Mouse (Mus musculus) testis, adult 10 weeks (tissue): ENCODE measurements around the gene Rtca. TPM values are rescaled to one million over a fixed set of nuclear protein-coding genes. Genes with fewer than 3 reads are reported as not detected.

Source experiments
- polyA plus RNA-seq: library from polyadenylated mRNA; stranded (reverse); fragments of 350-450 nt; fragmentation: Illumina TruSeq; extraction: RNeasy Lipid Tissue Mini Kit (QIAGEN cat#74804); gene quantifications from one replicate; pipeline ENCODE4 v1.2.3, GENCODE M21; 2014; ENCODE audit warnings: low read depth, low replicate concordance

Gene Rtca
- 166 TPM for polyA plus RNA-seq

DNA sequence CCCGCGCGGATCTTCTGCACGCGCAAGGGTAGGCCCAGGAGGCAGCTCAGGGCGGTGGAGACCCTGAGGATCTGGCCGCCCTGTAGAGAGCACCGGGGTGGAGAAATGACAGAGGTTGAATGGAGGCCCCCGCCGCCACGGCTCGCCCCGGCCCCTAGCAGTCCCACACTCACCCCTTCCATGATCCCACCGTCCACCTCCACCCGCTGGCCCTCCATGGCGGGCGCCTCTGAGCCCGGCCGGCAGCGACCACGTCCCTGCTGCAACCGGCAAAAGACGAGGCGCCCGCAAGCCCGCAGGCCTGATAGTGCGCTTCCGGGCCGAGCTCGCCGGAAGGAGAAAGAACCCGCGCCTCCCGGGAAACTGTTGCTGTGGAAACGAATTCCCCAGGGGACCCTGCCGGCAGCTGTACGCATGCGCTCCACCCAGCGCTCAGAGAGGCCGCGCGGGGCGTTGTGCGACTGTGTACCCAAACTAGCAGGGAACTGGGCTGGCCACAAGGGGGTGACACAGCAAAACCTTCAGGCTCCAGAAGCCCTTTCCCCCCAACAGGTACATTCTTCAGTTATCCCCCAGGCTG lies at the start of gene Rtca:
Gene Rtca, minus strand, starts transcription at position 437 of the 580 bp plus-strand sequence.

DNA sequence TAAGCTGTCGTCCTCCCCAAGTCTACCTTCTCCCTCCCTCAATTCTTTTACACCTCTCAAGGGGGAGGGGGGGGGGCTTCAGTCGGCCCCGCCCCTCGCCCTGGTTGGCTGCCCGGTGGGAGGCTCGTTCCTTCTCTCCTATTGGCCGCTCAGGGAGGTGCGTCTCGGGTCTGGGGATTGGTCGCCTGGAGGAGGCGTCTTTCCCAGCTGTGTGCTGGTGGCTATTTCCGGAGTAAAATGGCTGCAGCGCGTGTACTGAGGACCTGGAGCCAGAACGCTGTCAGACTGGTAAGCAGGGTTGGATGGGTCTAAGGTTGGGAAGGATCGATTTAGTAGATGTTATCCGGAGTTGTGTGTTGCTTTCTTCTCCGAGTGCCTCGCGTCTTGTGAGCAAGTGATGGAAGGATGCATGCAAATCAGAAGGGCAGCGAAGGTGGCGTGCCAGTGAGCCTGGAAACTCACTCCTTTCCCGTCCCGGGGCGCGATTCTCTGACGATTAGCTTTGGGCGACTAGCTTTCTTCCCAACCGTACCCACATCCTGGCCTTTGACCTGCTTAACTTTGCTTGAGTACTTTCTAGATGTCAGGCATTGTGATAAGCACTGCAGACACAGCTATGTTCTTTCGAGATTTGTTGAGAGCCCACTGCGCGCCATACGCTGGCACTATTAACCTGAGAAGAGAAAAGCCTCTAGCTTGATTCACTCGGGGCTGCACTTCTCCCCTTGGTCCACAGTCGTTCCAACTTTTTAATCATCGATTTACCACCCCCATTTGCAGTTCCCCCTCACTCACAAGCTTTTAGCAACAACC lies 5.1 kb upstream of the Rtca start, which contains the start of gene Dbt:
Gene Dbt, plus strand, starts transcription at position 167 of the 813 bp plus-strand sequence.

Other genes starting within 250 kb of the Rtca start
- 236 TPM for gene Cdc14a, start 84.2 kb downstream of the Rtca start, polyA plus RNA-seq
- gene Dbt, start 4.9 kb upstream of the Rtca start, polyA plus RNA-seq, result 9.6 TPM
- gene Lrrc39, start 54.8 kb upstream of the Rtca start, polyA plus RNA-seq, result not detected
- gene Sass6, start 86.8 kb upstream of the Rtca start, polyA plus RNA-seq, result 156 TPM
- gene Trmt13, start 106.4 kb upstream of the Rtca start, polyA plus RNA-seq, result 20.9 TPM
- 167 TPM for gene Mfsd14a, start 154.5 kb upstream of the Rtca start, polyA plus RNA-seq
- gene Gm43191, start 173.1 kb upstream of the Rtca start, polyA plus RNA-seq, result 0.38 TPM
- 67.2 TPM for gene Slc35a3, start 204.6 kb upstream of the Rtca start, polyA plus RNA-seq